Mouse (Mus musculus): ENCODE results near the gene Mrpl2.

Gene Mrpl2

DNA sequence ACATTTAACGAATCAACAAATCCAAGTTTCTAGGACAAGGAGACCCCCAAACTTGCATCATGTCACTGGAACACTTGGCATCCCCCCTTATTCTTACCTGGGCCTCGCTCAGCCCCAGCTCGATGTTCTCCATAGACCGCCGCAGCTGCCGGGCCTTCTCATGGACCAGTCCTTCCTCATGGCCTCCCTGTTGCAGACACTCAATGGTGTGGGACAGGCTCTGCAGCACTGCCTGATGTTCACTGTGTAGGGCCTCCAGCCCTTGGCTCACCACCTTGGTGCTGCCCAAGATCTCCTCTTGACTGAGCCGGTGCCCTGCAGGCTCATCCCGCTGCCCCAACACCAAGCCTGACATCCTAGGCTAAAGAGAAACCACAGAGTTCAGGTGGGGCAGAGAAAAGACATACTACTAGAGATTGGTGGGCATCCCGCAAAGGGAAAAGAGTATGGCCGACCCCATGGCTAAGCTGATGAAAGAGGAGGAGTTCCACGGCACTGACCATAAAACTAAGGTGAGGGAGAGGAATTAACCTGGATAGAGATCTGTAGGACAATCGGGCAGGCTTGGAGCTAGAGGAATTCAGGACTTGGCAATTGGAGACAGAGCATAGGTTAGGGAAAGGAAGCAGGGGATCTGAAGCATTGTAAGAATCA is 1.8 kb upstream of the Mrpl2 start:
- POLR2A ChIA-PET = interaction anchor here in 3 of 4 experiments (0.7 to 3.2 kb wide), 20 partner anchors 8 to 1060 kb away, joined by 3 to 21 read pairs (median 4); partner anchors contain the start of genes Ppp2r5d (in 2 of the 3), Ptk7 (in 2 of the 3), Klhdc3 (in 1 of the 3) and Rrp36 (in 1 of the 3)
- CTCF ChIA-PET = interaction anchor here (0.6 to 2.2 kb wide), 9 partner anchors 8 to 119 kb away, joined by 3 to 14 read pairs (median 3); no protein-coding TSS in a partner anchor

DNA sequence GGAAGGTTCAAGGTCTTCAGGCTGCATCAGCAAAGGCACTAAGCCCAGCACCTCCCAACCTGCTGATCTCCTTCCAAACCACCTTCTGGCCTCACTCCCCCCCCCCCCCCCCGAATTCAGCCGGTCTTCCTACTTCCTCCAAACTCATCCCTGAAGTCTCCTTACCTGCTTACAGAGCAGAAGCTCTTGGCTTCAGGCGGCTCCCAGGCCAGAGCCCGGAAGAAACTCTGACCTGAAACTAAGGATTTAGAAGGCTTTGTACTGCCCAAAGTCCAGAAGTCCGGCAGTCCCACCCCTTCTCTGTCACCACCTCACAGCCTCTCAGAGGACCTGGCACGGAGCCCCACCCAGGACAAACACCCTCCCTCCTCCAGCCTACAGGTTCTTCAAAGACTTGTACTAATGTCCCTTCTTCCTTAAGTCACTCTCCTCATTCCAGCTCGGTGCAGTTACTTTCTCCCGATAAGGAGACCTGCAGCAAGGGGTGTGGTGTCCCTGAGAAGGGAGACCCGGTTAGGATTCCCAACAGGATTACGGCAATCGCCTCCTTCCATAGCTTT is 1.0 kb upstream of the Mrpl2 start:
- ChIA-PET CTCF (interaction anchor here in 3 of 4 experiments (0.6 to 2.2 kb wide), 9 partner anchors 8 to 119 kb away, joined by 3 to 14 read pairs (median 4); partner anchors contain the start of genes Klhdc3 (in 1 of the 3), Ppp2r5d (in 1 of the 3) and Ptk7 (in 1 of the 3)), POLR2A (interaction anchor here in 3 of 4 experiments (0.6 to 3.2 kb wide), 29 partner anchors 8 to 1060 kb away, joined by 3 to 21 read pairs (median 4); partner anchors contain the start of genes Klhdc3 (in 2 of the 3), Ppp2r5d (in 2 of the 3), Ptk7 (in 2 of the 3) and 2310039H08Rik (in 1 of the 3))

- CTCF ChIA-PET = no interaction called here
Observed at GRCm38 (mm10) chr17:46646322-46646662, 263 bp downstream of the Mrpl2 start.

GRCm38 (mm10) chr17:46647279-46647678 is 1.2 kb downstream of the Mrpl2 start:
- ChIA-PET CTCF (interaction anchor here in 1 of 4 experiments (0.6 kb wide), 1 partner anchor 51 kb away, joined by 7 read pairs; no protein-coding TSS in a partner anchor), POLR2A (interaction anchor here in 3 of 4 experiments (0.5 to 2.1 kb wide), 7 partner anchors 9 to 211 kb away, joined by 3 to 8 read pairs (median 3); partner anchors contain the start of genes Bicral (in 1 of the 3) and Klhdc3 (in 1 of the 3))

More at GRCm38 (mm10) chr17:46646322-46646662, 263 bp downstream of the Mrpl2 start:
- POLR2A ChIA-PET = no interaction called here

DNA sequence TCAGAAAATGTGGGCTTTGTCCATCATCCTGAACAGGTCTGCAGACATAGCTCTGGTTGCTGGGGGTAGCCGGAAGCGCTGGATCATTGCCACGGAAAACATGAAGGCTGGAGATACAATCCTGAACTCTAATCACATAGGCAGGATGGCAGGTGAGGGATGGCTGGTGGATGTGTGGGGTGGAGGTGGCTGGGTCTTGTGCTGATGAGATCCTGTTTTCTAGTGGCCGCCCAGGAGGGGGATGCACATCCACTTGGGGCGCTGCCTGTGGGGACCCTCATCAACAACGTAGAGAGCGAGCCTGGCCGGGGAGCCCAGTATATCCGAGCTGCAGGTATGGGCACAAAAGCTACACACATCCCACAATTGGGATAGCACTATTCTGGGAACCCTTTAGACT is 2.4 kb downstream of the Mrpl2 start:
- POLR2A ChIA-PET = interaction anchor here in 2 of 4 experiments (1.0 to 2.1 kb wide), 4 partner anchors 11 to 31 kb away, joined by 3 to 8 read pairs (median 4); no protein-coding TSS in a partner anchor

GRCm38 (mm10) chr17:46649811-46650210 is 3.8 kb downstream of the Mrpl2 start:
- ChIA-PET POLR2A (interaction anchor here in 3 of 4 experiments (0.6 to 3.2 kb wide), 16 partner anchors 8 to 466 kb away, joined by 3 to 17 read pairs (median 5); partner anchors contain the start of genes Rrp36 (in 2 of the 3), Ppp2r5d (in 1 of the 3) and Ptk7 (in 1 of the 3)), CTCF (no interaction called here)

More for the DNA sequence above, 2.4 kb downstream of the Mrpl2 start:
- CTCF ChIA-PET = interaction anchor here in 2 of 4 experiments (0.6 kb wide), 2 partner anchors 30 to 92 kb away, joined by 3 to 6 read pairs; partner anchors contain the start of gene Mea1 (in 1 of the 2)

- ChIA-PET CTCF (interaction anchor here in 2 of 4 experiments (0.7 to 0.8 kb wide), 2 partner anchors 44 to 65 kb away, joined by 3 read pairs; no protein-coding TSS in a partner anchor), POLR2A (interaction anchor here in 3 of 4 experiments (0.6 to 3.2 kb wide), 24 partner anchors 9 to 490 kb away, joined by 3 to 17 read pairs (median 4); partner anchors contain the start of genes Ppp2r5d (in 2 of the 3), Rrp36 (in 2 of the 3) and Ptk7 (in 1 of the 3))
Observed at GRCm38 (mm10) chr17:46650232-46651031, 4.4 kb downstream of the Mrpl2 start, which contains the start of gene Cul7. Cul7 (plus strand) TSS chr17:46650337.

- ChIA-PET POLR2A (interaction anchor here in 3 of 4 experiments (0.6 to 3.2 kb wide), 25 partner anchors 9 to 683 kb away, joined by 3 to 17 read pairs (median 4); partner anchors contain the start of genes Ppp2r5d (in 2 of the 3), Rrp36 (in 2 of the 3), Klhdc3 (in 1 of the 3) and Mea1 (in 1 of the 3)), CTCF (interaction anchor here (0.6 to 1.8 kb wide), 5 partner anchors 8 to 677 kb away, joined by 3 to 17 read pairs (median 3); no protein-coding TSS in a partner anchor)
Observed at GRCm38 (mm10) chr17:46651292-46651691, 5.3 kb downstream of the Mrpl2 start.

DNA sequence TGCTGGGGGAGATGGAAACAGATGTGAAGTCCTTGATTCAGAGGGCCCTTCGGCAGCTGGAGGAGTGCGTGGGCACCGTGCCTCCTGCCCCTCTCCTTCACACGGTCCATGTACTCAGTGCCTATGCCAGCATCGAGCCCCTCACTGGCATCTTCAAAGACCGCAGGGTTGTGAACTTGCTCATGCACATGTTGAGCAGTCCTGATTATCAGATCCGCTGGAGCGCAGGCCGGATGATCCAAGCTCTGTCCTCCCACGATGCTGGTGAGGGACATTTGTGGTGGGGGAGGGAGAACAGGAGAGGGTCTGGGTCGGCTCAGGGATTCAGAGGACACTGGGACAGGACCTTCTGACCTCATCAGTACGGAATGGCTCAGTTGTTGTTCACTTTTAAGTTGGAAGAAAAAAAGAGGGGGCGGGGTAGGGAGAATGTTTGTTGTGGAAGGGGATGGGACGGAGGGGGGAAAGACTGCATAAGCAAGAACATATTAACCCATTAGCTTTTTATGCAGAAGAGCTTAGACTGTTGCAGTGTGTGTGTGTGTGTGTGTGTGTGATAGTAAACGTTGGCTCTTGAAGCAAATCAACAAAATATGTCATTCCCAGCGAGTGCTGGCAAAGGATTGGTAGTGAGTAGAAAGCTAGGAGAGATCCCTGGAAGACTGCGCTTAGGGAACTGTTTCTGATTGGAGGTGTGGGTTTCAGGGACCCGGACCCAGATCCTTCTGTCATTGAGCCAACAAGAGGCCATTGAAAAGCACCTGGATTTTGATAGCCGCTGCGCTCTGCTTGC is 5.9 kb downstream of the Mrpl2 start:
- ChIA-PET CTCF (interaction anchor here in 2 of 4 experiments (0.6 to 1.8 kb wide), 4 partner anchors 8 to 676 kb away, joined by 3 to 17 read pairs (median 4); no protein-coding TSS in a partner anchor), POLR2A (interaction anchor here in 3 of 4 experiments (0.6 to 3.2 kb wide), 26 partner anchors 10 to 684 kb away, joined by 3 to 17 read pairs (median 4); partner anchors contain the start of genes Ppp2r5d (in 2 of the 3), Rrp36 (in 2 of the 3), Klhdc3 (in 1 of the 3) and Mea1 (in 1 of the 3))

DNA sequence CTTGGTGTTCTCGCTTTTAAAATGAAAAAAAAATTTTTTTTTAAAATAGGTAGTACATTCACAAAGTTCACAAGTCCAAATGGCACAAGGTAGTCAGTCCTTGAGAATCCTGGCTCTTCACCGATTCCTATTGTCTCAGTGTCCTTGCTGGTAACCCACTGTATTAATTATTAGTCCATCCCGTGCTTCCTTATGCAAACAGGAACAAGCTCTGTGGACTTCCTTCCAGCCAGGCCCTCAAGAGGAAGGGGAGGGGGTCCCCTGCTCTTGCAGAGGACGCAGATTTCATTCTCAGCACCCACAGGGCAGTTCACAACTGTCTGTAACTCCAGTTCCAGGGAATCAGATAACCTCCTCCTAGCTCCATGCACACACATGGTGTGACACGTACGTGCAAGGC is 10.0 kb downstream of the Mrpl2 start:
- ChIA-PET CTCF (interaction anchor here in 3 of 4 experiments (0.6 to 1.3 kb wide), 5 partner anchors 19 to 763 kb away, joined by 3 to 13 read pairs (median 3); partner anchors contain the start of gene Tjap1 (in 1 of the 3)), POLR2A (interaction anchor here in 3 of 4 experiments (0.6 to 2.4 kb wide), 9 partner anchors 9 to 118 kb away, joined by 3 to 13 read pairs (median 6); partner anchors contain the start of gene Mea1 (in 1 of the 3))

DNA sequence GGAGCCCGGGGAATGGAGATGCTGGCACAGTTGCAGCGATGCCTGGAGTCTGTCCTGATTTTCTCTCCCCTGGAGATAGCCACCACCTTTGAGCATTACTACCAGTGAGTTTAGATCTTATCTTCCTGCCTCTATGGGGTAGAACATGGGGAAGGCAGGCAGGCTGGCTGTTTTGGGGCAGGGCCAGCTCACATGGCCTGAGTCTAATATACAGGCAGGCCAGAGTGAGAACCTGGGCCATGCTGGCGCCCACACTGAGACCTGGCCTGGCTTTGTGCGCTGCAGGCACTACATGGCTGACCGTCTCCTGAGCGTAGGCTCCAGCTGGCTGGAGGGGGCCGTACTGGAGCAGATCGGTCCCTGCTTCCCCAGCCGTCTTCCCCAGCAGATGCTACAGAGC is 15.3 kb downstream of the Mrpl2 start:
- CTCF ChIA-PET = no interaction called here
- POLR2A ChIA-PET = interaction anchor here in 2 of 4 experiments (0.6 to 2.5 kb wide), 5 partner anchors 8 to 197 kb away, joined by 3 to 16 read pairs (median 6); partner anchors contain the start of genes Bicral (in 1 of the 2), Cul7 (in 1 of the 2) and Mea1 (in 1 of the 2)

- CTCF ChIA-PET = interaction anchor here in 1 of 4 experiments (0.7 kb wide), 1 partner anchor 205 kb away, joined by 3 read pairs; no protein-coding TSS in a partner anchor
Observed at GRCm38 (mm10) chr17:46661981-46662380, 16.0 kb downstream of the Mrpl2 start.

GRCm38 (mm10) chr17:46662730-46663129 is 16.7 kb downstream of the Mrpl2 start:
- ChIA-PET POLR2A (interaction anchor here in 2 of 4 experiments (0.6 to 2.4 kb wide), 7 partner anchors 10 to 178 kb away, joined by 3 to 12 read pairs (median 3); partner anchors contain the start of genes Cul7 (in 1 of the 2) and Ppp2r5d (in 1 of the 2)), CTCF (interaction anchor here in 2 of 4 experiments (0.6 kb wide), 3 partner anchors 34 to 291 kb away, joined by 3 to 10 read pairs (median 6); partner anchors contain the start of gene Ptk7 (in 1 of the 2))

More at GRCm38 (mm10) chr17:46661981-46662380, 16.0 kb downstream of the Mrpl2 start:
- POLR2A ChIA-PET = interaction anchor here in 3 of 4 experiments (0.6 to 2.4 kb wide), 4 partner anchors 9 to 120 kb away, joined by 3 to 12 read pairs (median 4); partner anchors contain the start of genes Cul7 (in 1 of the 3), Ppp2r5d (in 1 of the 3) and Rpl7l1 (in 1 of the 3)

DNA sequence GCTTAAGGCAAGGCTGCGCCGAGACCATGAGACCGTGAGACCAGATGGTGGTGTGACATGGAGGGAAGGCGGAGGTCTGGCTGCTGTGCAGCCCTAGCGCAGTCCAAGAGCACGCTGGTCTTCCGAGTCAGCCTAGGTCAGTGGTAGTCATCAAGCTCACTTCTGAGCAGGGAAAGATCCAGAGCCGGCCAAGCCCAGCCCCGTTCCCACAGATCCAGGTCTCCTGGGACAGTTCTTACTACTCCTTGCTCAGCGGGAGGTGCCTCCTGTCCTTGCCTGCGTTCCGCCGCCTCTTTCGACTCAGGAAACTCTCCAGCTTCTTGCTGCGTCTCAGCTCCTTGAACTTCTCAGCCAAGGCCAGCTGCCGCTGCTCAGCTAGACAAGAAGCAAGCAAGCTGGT is 21.7 kb downstream of the Mrpl2 start:
- ChIA-PET POLR2A (interaction anchor here in 3 of 4 experiments (0.9 to 10.4 kb wide), 21 partner anchors 8 to 147 kb away, joined by 3 to 84 read pairs (median 4); partner anchors contain the start of genes Klhdc3 (in 2 of the 3), Mea1 (in 2 of the 3), Cul7 (in 1 of the 3) and Ppp2r5d (in 1 of the 3)), CTCF (interaction anchor here (0.5 to 1.6 kb wide), 7 partner anchors 20 to 1765 kb away, joined by 3 to 5 read pairs (median 3); partner anchors contain the start of gene Apobec2 (in 1 of the 4))

DNA sequence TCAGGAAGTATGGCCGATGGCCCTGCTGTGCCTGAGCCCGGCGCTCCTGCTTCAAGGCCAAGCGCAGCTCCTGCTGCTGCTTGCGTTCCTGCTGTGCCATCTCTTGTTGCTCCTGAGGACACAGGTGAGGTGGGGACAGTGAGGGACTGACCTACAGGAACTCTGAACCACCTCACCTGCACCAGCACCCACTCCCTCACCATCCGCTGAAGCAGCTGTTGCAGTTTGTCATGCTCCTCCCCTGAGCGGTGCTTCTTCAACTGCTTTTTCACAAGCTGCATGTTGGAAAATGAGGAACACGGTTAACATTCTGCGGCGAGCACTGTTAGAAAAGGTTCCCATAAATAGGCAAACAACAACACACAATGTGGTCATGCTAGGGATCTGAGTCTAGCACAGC is 23.9 kb downstream of the Mrpl2 start:
- POLR2A ChIA-PET = interaction anchor here in 3 of 4 experiments (0.6 to 10.4 kb wide), 8 partner anchors 9 to 117 kb away, joined by 3 to 84 read pairs (median 9); partner anchors contain the start of genes Klhdc3 (in 2 of the 3), Mea1 (in 2 of the 3) and 2310039H08Rik (in 1 of the 3)
- CTCF ChIA-PET = interaction anchor here in 3 of 4 experiments (0.6 to 1.9 kb wide), 5 partner anchors 13 to 298 kb away, joined by 3 to 6 read pairs (median 3); no protein-coding TSS in a partner anchor

Data from embryonic stem cell, embryonic (primary cell).